Mouse (Mus musculus) heart, postnatal 14 days (tissue): ENCODE results near the gene Acaa1a. TPM values are rescaled to one million over a fixed set of nuclear protein-coding genes. Genes with fewer than 3 reads are reported as not detected.
A peak's percentile ranks its signal among the peaks of the same experiment; 100 is the strongest.

Experiments
- DNase-seq, 2 experiments: peaks; one replicate each; pipeline ENCODE4 v3.0.0; 2021 to 2022
- intact Hi-C: fragments of 180-260 bp; cut with DNase I; formaldehyde crosslinking; loops from one replicate; pipeline ENCODE4 v1.15.1; 2025
- long read RNA-seq, 2 experiments: library from polyadenylated mRNA; stranded (forward); transcript quantifications; one replicate each; pipeline ENCODE4 v2.0.0; 2021
- total RNA-seq, 2 experiments: library from RNA; stranded (reverse); gene quantifications; 2 replicates each; pipeline ENCODE4 v1.2.3; 2021

Gene Acaa1a
- total RNA-seq = 10 to 100 TPM; 81.0 to 81.7 TPM
- long read RNA-seq, experiment 1, transcript Acaa1a-201 (12 exons, 1,762 nt) = major isoform, 189 of 225 reads
- long read RNA-seq, experiment 1, partial matches to known transcripts = 8 of 225 reads
- long read RNA-seq, experiment 1, other reads (novel, unspliced or antisense) = 28 of 225 reads
- long read RNA-seq, experiment 2, transcript Acaa1a-201 (12 exons, 1,762 nt) = major isoform, 188 of 224 reads
- long read RNA-seq, experiment 2, partial matches to known transcripts = 6 of 224 reads
- long read RNA-seq, experiment 2, other reads (novel, unspliced or antisense) = 30 of 224 reads

DNA sequence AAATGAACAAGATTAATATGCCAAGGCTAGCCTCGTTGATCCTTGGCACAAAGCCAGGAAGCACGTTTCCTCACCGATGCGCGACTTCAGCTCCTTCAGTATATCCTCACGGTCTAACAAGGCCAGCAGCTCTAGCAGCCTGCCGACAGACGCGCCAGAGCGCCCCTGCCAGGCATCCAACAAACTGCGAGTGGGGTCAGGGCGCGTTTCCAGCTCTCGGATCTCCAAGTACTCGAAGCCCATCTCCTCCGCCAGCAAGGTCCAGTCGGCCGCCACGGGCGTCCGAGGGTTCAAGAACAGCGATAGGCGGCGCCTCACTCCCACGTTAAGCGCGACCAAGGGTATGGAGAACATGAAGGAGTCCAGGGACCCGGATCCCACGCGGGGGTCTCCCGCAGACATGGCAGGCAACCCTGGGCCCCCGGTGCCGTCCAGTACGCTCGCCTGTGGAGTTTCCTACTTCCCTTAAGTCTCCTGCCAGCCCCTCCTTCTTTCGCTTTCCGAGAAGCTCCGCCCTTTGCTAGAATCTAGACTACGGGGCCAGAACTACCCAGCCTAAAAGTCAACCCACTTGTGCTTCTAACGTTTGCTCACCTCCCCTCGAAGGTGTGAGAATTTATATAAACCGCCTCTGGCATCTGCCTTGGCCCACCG is at the start of gene Acaa1a:
Acaa1a (plus strand) TSS at position 119 of the 654 bp plus-strand sequence.
- DNase-seq = peak; percentile 70 to 77
- intact Hi-C loops = loop anchor here (2.0 kb wide), 1 partner anchor 17 kb away; the partner anchor contains the start of gene Oxsr1

DNA sequence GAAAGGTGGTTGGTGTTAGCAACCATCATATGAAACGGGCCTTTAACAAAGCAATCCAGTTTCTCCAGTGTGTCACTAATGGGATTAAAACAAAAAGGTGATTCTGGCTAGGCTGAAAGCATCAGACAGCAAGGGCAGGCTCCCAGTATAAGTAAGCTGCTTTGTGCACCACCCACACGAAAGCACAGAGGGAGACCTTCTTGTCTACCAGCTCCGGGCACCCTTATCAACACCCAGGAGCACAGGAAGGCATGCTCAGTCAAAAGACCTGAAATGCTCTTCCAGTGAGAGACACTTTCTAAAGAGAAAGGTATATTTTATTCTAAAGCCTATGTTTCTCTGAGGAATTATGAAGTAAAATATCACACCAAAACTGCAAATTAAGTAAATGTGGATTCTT is 48.7 kb upstream of the Acaa1a start:
- intact Hi-C loops = no loop called here
- DNase-seq = no peak

GRCm38 (mm10) chr9:119297696-119298095 is 41.8 kb upstream of the Acaa1a start:
- intact Hi-C loops = no loop called here
- DNase-seq = no peak

- DNase-seq = no peak
- intact Hi-C loops = no loop called here
Measured at GRCm38 (mm10) chr9:119298563-119298962, 40.9 kb upstream of the Acaa1a start.

GRCm38 (mm10) chr9:119305863-119306262 is 33.6 kb upstream of the Acaa1a start:
- DNase-seq = no peak
- intact Hi-C loops = no loop called here

- intact Hi-C loops = no loop called here
- DNase-seq = no peak
Measured at GRCm38 (mm10) chr9:119309067-119309466, 30.4 kb upstream of the Acaa1a start.

GRCm38 (mm10) chr9:119313096-119313495 is 26.4 kb upstream of the Acaa1a start:
- DNase-seq = no peak
- intact Hi-C loops = no loop called here

GRCm38 (mm10) chr9:119318891-119319290 is 20.6 kb upstream of the Acaa1a start:
- intact Hi-C loops = no loop called here
- no peak for DNase-seq

GRCm38 (mm10) chr9:119320446-119320845 is 19.0 kb upstream of the Acaa1a start:
- intact Hi-C loops = loop anchor here (5.0 kb wide), 1 partner anchor 223 kb away; no protein-coding TSS in a partner anchor
- no peak for DNase-seq

GRCm38 (mm10) chr9:119320946-119321345 is 18.5 kb upstream of the Acaa1a start:
- intact Hi-C loops = loop anchor here (5.0 kb wide), 1 partner anchor 224 kb away; no protein-coding TSS in a partner anchor

GRCm38 (mm10) chr9:119321392-119322229 is 17.9 kb upstream of the Acaa1a start:
- DNase-seq = no peak
- intact Hi-C loops = loop anchor here (2.0 to 5.0 kb wide), 2 partner anchors 19 to 224 kb away; partner anchors contain the start of gene Myd88

More at GRCm38 (mm10) chr9:119320946-119321345, 18.5 kb upstream of the Acaa1a start:
- no peak for DNase-seq

- peak; percentile 99 for DNase-seq
- intact Hi-C loops = loop anchor here (2.0 to 5.0 kb wide), 2 partner anchors 18 to 225 kb away; partner anchors contain the start of gene Myd88
Measured at GRCm38 (mm10) chr9:119322289-119323259, 16.9 kb upstream of the Acaa1a start, which contains the start of gene Oxsr1. Oxsr1 (minus strand) TSS chr9:119322427.

- intact Hi-C loops = loop anchor here (2.0 to 5.0 kb wide), 2 partner anchors 18 to 226 kb away; partner anchors contain the start of gene Myd88
- no peak for DNase-seq
Measured at GRCm38 (mm10) chr9:119323260-119323645, 16.2 kb upstream of the Acaa1a start.

GRCm38 (mm10) chr9:119324130-119324529 is 15.3 kb upstream of the Acaa1a start:
- no peak for DNase-seq
- intact Hi-C loops = loop anchor here (5.0 kb wide), 1 partner anchor 227 kb away; no protein-coding TSS in a partner anchor

DNA sequence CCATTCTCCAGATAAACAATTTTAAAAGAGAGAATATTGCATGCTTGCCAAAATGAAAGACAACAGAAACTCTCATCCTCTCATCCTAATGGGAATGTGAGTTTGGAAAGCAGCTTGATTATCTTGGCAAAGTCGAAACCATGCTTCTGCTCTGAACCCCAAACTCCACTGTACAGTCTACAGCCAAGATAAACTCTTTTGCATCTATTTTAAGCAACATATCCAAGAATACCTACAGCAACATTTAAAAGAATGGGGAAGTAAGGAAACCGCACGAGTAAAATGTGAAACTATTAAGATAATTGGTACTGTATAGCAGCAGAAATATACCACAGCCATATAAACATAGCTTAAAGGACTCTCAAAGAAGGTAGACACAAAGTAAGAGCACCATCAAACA is 11.0 kb upstream of the Acaa1a start:
- no peak for DNase-seq
- intact Hi-C loops = no loop called here

DNA sequence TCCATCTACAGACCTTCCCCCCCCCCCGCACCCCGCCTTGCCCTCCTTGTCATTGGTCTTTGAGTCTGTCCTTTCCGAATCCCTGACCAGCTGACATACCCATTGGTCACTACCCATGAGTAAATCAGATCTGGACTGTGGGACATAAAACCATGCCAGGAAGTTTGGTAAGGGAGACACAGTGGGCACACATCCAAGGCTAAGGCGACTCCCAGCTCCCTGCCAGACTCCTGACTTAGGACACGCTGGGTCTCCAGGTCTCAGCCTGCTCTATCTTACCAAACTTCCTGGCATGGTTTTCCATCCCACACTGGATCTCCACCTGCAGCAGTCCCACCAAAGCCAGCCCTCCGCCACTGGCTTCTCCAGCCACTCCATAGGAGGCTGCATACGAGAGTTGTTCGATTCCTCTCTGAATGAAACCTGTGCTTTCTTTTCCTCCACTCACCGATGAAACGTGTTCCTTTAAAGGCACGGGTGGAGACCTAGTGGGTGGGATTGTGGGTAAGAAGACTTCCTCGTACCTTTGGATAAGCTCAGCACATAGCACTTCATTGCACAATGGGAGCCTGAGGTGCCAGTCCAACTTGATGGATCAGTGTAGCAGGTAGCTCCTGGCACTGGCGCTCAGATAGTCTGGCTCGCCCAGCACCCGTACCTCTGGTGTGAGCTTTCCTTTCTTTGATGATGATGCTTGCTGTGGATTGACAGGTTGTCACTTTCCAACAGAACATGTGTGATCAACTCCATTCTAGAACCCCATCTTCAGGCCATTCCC is 9.1 kb upstream of the Acaa1a start:
- intact Hi-C loops = no loop called here
- peak in 1 of 2 experiments; percentile 40 for DNase-seq

GRCm38 (mm10) chr9:119334324-119334723 is 5.2 kb upstream of the Acaa1a start:
- peak; percentile 54 to 77 for DNase-seq
- intact Hi-C loops = no loop called here

GRCm38 (mm10) chr9:119334834-119335233 is 4.6 kb upstream of the Acaa1a start:
- intact Hi-C loops = no loop called here
- DNase-seq = no peak
